9 mouse cellular contexts compared by ENCODE assay signal in genomic region chr11:105927065-105928030, GRCm38 (mm10). TPM values are rescaled to one million over a fixed set of nuclear protein-coding genes. Genes with fewer than 3 reads are reported as not detected.
A peak's percentile ranks its signal among the peaks of the same experiment; 100 is the strongest.
DNase-seq lines count a peak whose midpoint lies in the region; ATAC-seq and TF ChIP-seq lines count a peak whose summit lies in the region.
"Had no signal": no experiment of that assay in that cellular context is flagged by ENCODE, and none has a peak within 500 bp of the region (broad histone marks: within the 10 kb centered on the region; RNA-seq: fewer than 3 reads in every experiment).

No protein-coding gene starts in this region.

- H3K27ac ChIP-seq in hindbrain, embryonic 10.5 days, result peak overlapping the region; percentile 50; the same call in 1 of the 2 replicates
- H3K27ac ChIP-seq in layer of hippocampus, adult 2 months, result 0 out of 2 replicates have a peak overlapping the region, but pooled peaks have one; percentile 29
- H3K27ac ChIP-seq in lung, postnatal 0 days (ENCODE audit: low read length), result no peak overlapping the region
- H3K27ac ChIP-seq: heart, embryonic 13.5 days had no signal

- no peak for TF ChIP-seq EP300 in lung, postnatal 0 days (IDR thresholded peaks at IDR 0.05)

- H3K4me3 ChIP-seq in hindbrain, embryonic 10.5 days, result no peak overlapping the region
- H3K4me3 ChIP-seq in layer of hippocampus, adult 2 months, result no peak overlapping the region
- no peak overlapping the region for H3K4me3 ChIP-seq in lung, postnatal 0 days (ENCODE audit: low read depth, low read length)
- H3K4me3 ChIP-seq: heart, embryonic 13.5 days had no signal

- peak; percentile 78 for ATAC-seq in erythroid progenitor cell, adult 5-6 weeks (replicated peaks; ENCODE audit: low FRiP score, poor library complexity, severe bottlenecking)
- ATAC-seq in lung, postnatal 0 days, result peak; percentile 79

- peaks cover 17% of the 10 kb centered on the region for H3K36me3 ChIP-seq in hindbrain, embryonic 10.5 days
- H3K36me3 ChIP-seq in lung, postnatal 0 days (ENCODE audit: insufficient read depth, low read length), result peaks cover 10% of the 10 kb centered on the region; the same call in 1 of the 2 replicates

- no peaks in the 10 kb centered on the region for H3K27me3 ChIP-seq in hindbrain, embryonic 10.5 days (ENCODE audit: insufficient read depth, poor library complexity, severe bottlenecking)
- H3K27me3 ChIP-seq in lung, postnatal 0 days (replicated peaks; ENCODE audit: insufficient read depth, low read length), result no peaks in the 10 kb centered on the region

- no peaks in the 10 kb centered on the region for H3K9me3 ChIP-seq in hindbrain, embryonic 10.5 days
- H3K9me3 ChIP-seq in lung, postnatal 0 days (ENCODE audit: low read length), result no peaks in the 10 kb centered on the region
- H3K9me3 ChIP-seq: heart, embryonic 13.5 days had no signal

- TF ChIP-seq POLR2A in brain, embryonic 14.5 days (IDR thresholded peaks at IDR 0.05; ENCODE audit: borderline replicate concordance, extremely low read depth, insufficient read depth, insufficient read length, poor library complexity, severe bottlenecking), result no peak

- 56% methylated on average over 14 of the region's 14 CpGs for WGBS in hindbrain, embryonic 10.5 days
- 58% methylated on average over 14 of the region's 14 CpGs for WGBS in lung, postnatal 0 days

- H3K4me1 ChIP-seq in hindbrain, embryonic 10.5 days (replicated peaks), result peaks cover 12% of the 10 kb centered on the region
- no peaks in the 10 kb centered on the region for H3K4me1 ChIP-seq in lung, postnatal 0 days (ENCODE audit: insufficient read depth, low read depth, low read length)
- H3K4me1 ChIP-seq: heart, embryonic 13.5 days had no signal

- H3K4me2 ChIP-seq in lung, postnatal 0 days (replicated peaks; ENCODE audit: low read depth, low read length), result no peak overlapping the region
- H3K4me2 ChIP-seq: heart, embryonic 13.5 days had no signal

- peak; percentile 86 for TF ChIP-seq CTCF in brain, embryonic 14.5 days (IDR thresholded peaks at IDR 0.05; ENCODE audit: borderline replicate concordance, extremely low read depth, insufficient read depth, insufficient read length)
- TF ChIP-seq CTCF in layer of hippocampus, adult 2 months (conservative IDR thresholded peaks at IDR 0.05), result peak; percentile 97
- TF ChIP-seq CTCF in lung, postnatal 0 days (IDR thresholded peaks at IDR 0.05), result peak; percentile 95

- peak; percentile 78 for DNase-seq in ES-CJ7 (ENCODE audit: low read depth, low spot score)
- DNase-seq in brain, embryonic 14.5 days (ENCODE audit: low read depth), result peak; percentile 92
- DNase-seq in hindbrain, embryonic 10.5 days (ENCODE audit: low spot score), result peak; percentile 74
- peak; percentile 67 to 77 for DNase-seq in layer of hippocampus, adult 2 months (ENCODE audit: low spot score in 2 of 2)
- peak; percentile 85 for DNase-seq in lung, postnatal 0 days (ENCODE audit: low spot score)
- peak; percentile 65 for DNase-seq in retina, adult 2 months (ENCODE audit: low read depth, low spot score)
- DNase-seq in thymus, postnatal 4 days, result peak; percentile 78

- no peak overlapping the region for H3K9ac ChIP-seq in lung, postnatal 0 days (replicated peaks; ENCODE audit: low read depth)
- H3K9ac ChIP-seq: heart, embryonic 13.5 days had no signal

RNA-seq across cellular contexts. Expression of gene Cyb561, which starts 25.8 kb away (rescaled TPM):
- polyA plus RNA-seq in brain, embryonic 14.5 days (2012; rRNA removed), result 33.0 and 36.9 TPM in 2 replicates
- total RNA-seq in erythroid progenitor cell, adult 5-6 weeks (2015; ENCODE audit: low replicate concordance), result 3.4 TPM in 1 of 2 replicates, not detected in the other
- total RNA-seq in erythroid progenitor cell, adult 5-6 weeks (2017; ENCODE audit: low replicate concordance), result 1.5 TPM in 1 of 2 replicates, not detected in the other
- polyA plus RNA-seq in hindbrain, embryonic 10.5 days (2016; fragmentation: Nextera tagmentation; extraction: Ambion mirVana), result 20.0 and 23.6 TPM in 2 replicates
- 10 to 100 TPM; 47.3 to 49.6 TPM for total RNA-seq in layer of hippocampus, adult 2 months (2021)
- polyA plus RNA-seq in lung, postnatal 0 days (2015; fragmentation: Nextera tagmentation; extraction: Ambion mirVana), result 70.5 and 72.2 TPM in 2 replicates

RNA-seq across cellular contexts. Expression of gene Ace, which starts 40.4 kb away (rescaled TPM):
- 4.9 and 8.9 TPM in 2 replicates for polyA plus RNA-seq in brain, embryonic 14.5 days (2012; rRNA removed)
- 1.8 and 2.1 TPM in 2 replicates for total RNA-seq in erythroid progenitor cell, adult 5-6 weeks (2015; ENCODE audit: low replicate concordance)
- total RNA-seq in erythroid progenitor cell, adult 5-6 weeks (2017; ENCODE audit: low replicate concordance), result 1.1 and 1.2 TPM in 2 replicates
- polyA plus RNA-seq in hindbrain, embryonic 10.5 days (2016; fragmentation: Nextera tagmentation; extraction: Ambion mirVana), result 1.3 TPM in 2 replicates
- 1 to 10 TPM; 6.4 to 6.8 TPM for total RNA-seq in layer of hippocampus, adult 2 months (2021)
- 73.6 and 74.6 TPM in 2 replicates for polyA plus RNA-seq in lung, postnatal 0 days (2015; fragmentation: Nextera tagmentation; extraction: Ambion mirVana)
